Mouse (Mus musculus) myocyte (in vitro differentiated cells): ENCODE data around the gene Zfp46. TPM values are rescaled to one million over a fixed set of nuclear protein-coding genes. Genes with fewer than 3 reads are reported as not detected.

Experiments
- H3K27me3 ChIP-seq: one replicate; pipeline ENCODE4 v1.6.1; 2011; ENCODE audit not compliant: control insufficient read depth, insufficient read depth, insufficient read length
- H3K36me3 ChIP-seq: one replicate; pipeline ENCODE4 v1.6.1; 2011; ENCODE audit not compliant: control insufficient read depth, insufficient read depth
- H3K4me2 ChIP-seq: one replicate; pipeline ENCODE4 v1.6.1; 2011; ENCODE audit warnings: low read depth, control low read depth
- H3K4me3 ChIP-seq: one replicate; pipeline ENCODE4 v1.5.1; 2011; ENCODE audit warnings: mild to moderate bottlenecking, control low read depth, moderate library complexity
- H3K79me2 ChIP-seq: one replicate; pipeline ENCODE4 v1.6.1; 2011; ENCODE audit not compliant: control insufficient read depth, insufficient read depth
- H3ac ChIP-seq: one replicate; pipeline ENCODE4 v1.6.1; 2011; ENCODE audit not compliant: control insufficient read depth, insufficient read length
- CEBPB ChIP-seq: IDR thresholded peaks from 2 replicates; pipeline ENCODE4 v1.6.1; 2011; ENCODE audit warnings: mild to moderate bottlenecking, moderate library complexity; ENCODE audit not compliant: poor library complexity, insufficient read depth, severe bottlenecking
- E2F4 ChIP-seq: IDR thresholded peaks from one replicate; pipeline ENCODE4 v1.6.1; 2011; ENCODE audit warnings: mild to moderate bottlenecking, control low read depth, moderate library complexity; ENCODE audit not compliant: insufficient read depth
- MAX ChIP-seq: IDR thresholded peaks from one replicate; pipeline ENCODE4 v1.6.1; 2011; ENCODE audit warnings: low read depth, mild to moderate bottlenecking, control low read depth
- MYOD1 ChIP-seq, 3 experiments: IDR thresholded peaks; one replicate each; pipeline ENCODE4 v1.6.1; 2011; ENCODE audit warnings: control low read depth in 2 of 3, low read depth in 2 of 3, mild to moderate bottlenecking in 2 of 3, moderate library complexity in 1 of 3; ENCODE audit not compliant: insufficient read length in 2 of 3, control insufficient read depth in 1 of 3
- MYOG ChIP-seq, 3 experiments: IDR thresholded peaks; one replicate each; pipeline ENCODE4 v1.6.1; 2011; ENCODE audit warnings: control low read depth in 2 of 3, low read depth in 2 of 3, mild to moderate bottlenecking in 2 of 3; ENCODE audit not compliant: insufficient read length in 2 of 3, control insufficient read depth in 1 of 3, insufficient read depth in 1 of 3
- POLR2A ChIP-seq: IDR thresholded peaks from one replicate; pipeline ENCODE4 v1.6.1; 2011; ENCODE audit warnings: low read depth, mild to moderate bottlenecking, control low read depth, moderate library complexity; ENCODE audit not compliant: insufficient read length
- POLR2AphosphoS2 ChIP-seq: IDR thresholded peaks from one replicate; pipeline ENCODE4 v1.6.1; 2011; ENCODE audit warnings: low read depth, control low read depth; ENCODE audit not compliant: insufficient read length
- REST ChIP-seq: IDR thresholded peaks from one replicate; pipeline ENCODE4 v1.6.1; 2011; ENCODE audit warnings: mild to moderate bottlenecking, control low read depth, moderate library complexity; ENCODE audit not compliant: insufficient read depth, insufficient read length
- SRF ChIP-seq: IDR thresholded peaks from one replicate; pipeline ENCODE4 v1.6.1; 2011; ENCODE audit warnings: low read depth; ENCODE audit not compliant: control insufficient read depth, insufficient read length
- TCF12 ChIP-seq: IDR thresholded peaks from one replicate; pipeline ENCODE4 v1.6.1; 2011; ENCODE audit warnings: mild to moderate bottlenecking, control low read depth; ENCODE audit not compliant: poor library complexity, insufficient read depth, severe bottlenecking
- TCF3 ChIP-seq: IDR thresholded peaks from one replicate; pipeline ENCODE4 v1.6.1; 2011; ENCODE audit warnings: low read depth, control low read depth; ENCODE audit not compliant: insufficient read length
- USF1 ChIP-seq: IDR thresholded peaks from one replicate; pipeline ENCODE4 v1.6.1; 2011; ENCODE audit warnings: low read depth, mild to moderate bottlenecking, control low read depth, moderate library complexity
- polyA plus RNA-seq: library from polyadenylated mRNA; unstranded; fragments of >200 nt; fragmentation: generic; extraction: Trizol; gene quantifications from one replicate; pipeline ENCODE4 v1.2.1, GENCODE M21; 2012; ENCODE audit warnings: missing spikeins

Zfp46 gene
- polyA plus RNA-seq, 1 experiment: 9.4 TPM

- Histone ChIP-seq H3K4me2 (no peak overlapping the region), H3K27me3 (peaks cover 14% of the 10 kb centered on the region), H3K4me3 (no peak overlapping the region), H3K79me2 (peaks cover 4% of the 10 kb centered on the region), H3K36me3 (no peaks in the 10 kb centered on the region), H3ac (no peak overlapping the region)
- TF ChIP-seq TCF12: no peak
- TF ChIP-seq E2F4: no peak
- no peak for TF ChIP-seq MAX
- no peak for TF ChIP-seq POLR2A
- no peak for TF ChIP-seq POLR2AphosphoS2
- TF ChIP-seq CEBPB: no peak
- no peak for TF ChIP-seq TCF3
- no peak for TF ChIP-seq SRF
- TF ChIP-seq MYOG (IDR thresholded peaks at IDR 0.05; ENCODE audit: control insufficient read depth in 1 of 3, insufficient read depth in 1 of 3, insufficient read length in 2 of 3, low read depth in 2 of 3): no peak
- TF ChIP-seq REST: no peak
- TF ChIP-seq MYOD1 (IDR thresholded peaks at IDR 0.05; ENCODE audit: control insufficient read depth in 1 of 3, insufficient read length in 2 of 3, low read depth in 2 of 3): no peak
- no peak for TF ChIP-seq USF1
Measured at GRCm38 (mm10) chr4:136281611-136282010, 2.9 kb upstream of the Zfp46 start.

GRCm38 (mm10) chr4:136282621-136283480 lies 1.6 kb upstream of the Zfp46 start:
- H3K4me2 ChIP-seq: no peak overlapping the region
- peaks cover 4% of the 10 kb centered on the region for H3K27me3 ChIP-seq
- H3K4me3 ChIP-seq: no peak overlapping the region
- peaks cover 1% of the 10 kb centered on the region for H3K36me3 ChIP-seq
- H3K79me2 ChIP-seq: peaks cover 17% of the 10 kb centered on the region
- H3ac ChIP-seq: no peak overlapping the region
- TF ChIP-seq CEBPB: no peak
- no peak for TF ChIP-seq E2F4
- TF ChIP-seq MYOG (IDR thresholded peaks at IDR 0.05; ENCODE audit: control insufficient read depth in 1 of 3, insufficient read depth in 1 of 3, insufficient read length in 2 of 3, low read depth in 2 of 3): no peak
- TF ChIP-seq TCF12: no peak
- TF ChIP-seq MAX: no peak
- no peak for TF ChIP-seq TCF3
- no peak for TF ChIP-seq REST
- TF ChIP-seq USF1: no peak
- TF ChIP-seq POLR2A: no peak
- TF ChIP-seq MYOD1 (IDR thresholded peaks at IDR 0.05; ENCODE audit: control insufficient read depth in 1 of 3, insufficient read length in 2 of 3, low read depth in 2 of 3): no peak
- no peak for TF ChIP-seq POLR2AphosphoS2
- TF ChIP-seq SRF: no peak

GRCm38 (mm10) chr4:136283783-136284182 lies 700 bp upstream of the Zfp46 start:
- Histone ChIP-seq H3K4me3 (no peak overlapping the region), H3K36me3 (peaks cover 9% of the 10 kb centered on the region), H3K27me3 (peaks cover 4% of the 10 kb centered on the region), H3ac (no peak overlapping the region), H3K79me2 (peaks cover 17% of the 10 kb centered on the region), H3K4me2 (peak overlapping the region; percentile 80)
- TF ChIP-seq TCF12: no peak
- no peak for TF ChIP-seq MYOD1 (IDR thresholded peaks at IDR 0.05; ENCODE audit: control insufficient read depth in 1 of 3, insufficient read length in 2 of 3, low read depth in 2 of 3)

- H3ac ChIP-seq: peak overlapping the region; percentile 75
- H3K4me2 ChIP-seq: peak overlapping the region; percentile 80
- TF ChIP-seq E2F4: no peak
- no peak for TF ChIP-seq POLR2A
- no peak for TF ChIP-seq POLR2AphosphoS2
- TF ChIP-seq MAX: no peak
- no peak for TF ChIP-seq SRF
- no peak for TF ChIP-seq CEBPB
- TF ChIP-seq USF1: no peak
- no peak for TF ChIP-seq MYOD1 (IDR thresholded peaks at IDR 0.05; ENCODE audit: control insufficient read depth in 1 of 3, insufficient read length in 2 of 3, low read depth in 2 of 3)
- no peak for TF ChIP-seq MYOG (IDR thresholded peaks at IDR 0.05; ENCODE audit: control insufficient read depth in 1 of 3, insufficient read depth in 1 of 3, insufficient read length in 2 of 3, low read depth in 2 of 3)
- H3K27me3 ChIP-seq: no peaks in the 10 kb centered on the region
- peak overlapping the region; percentile 93 for H3K4me3 ChIP-seq
- H3K36me3 ChIP-seq: peaks cover 16% of the 10 kb centered on the region
- peaks cover 17% of the 10 kb centered on the region for H3K79me2 ChIP-seq
Measured at GRCm38 (mm10) chr4:136284891-136285290, 408 bp downstream of the Zfp46 start.

- Histone ChIP-seq H3K79me2 (peaks cover 17% of the 10 kb centered on the region), H3K4me2 (peak overlapping the region; percentile 98), H3K36me3 (peaks cover 17% of the 10 kb centered on the region), H3K4me3 (peak overlapping the region; percentile 93), H3ac (peak overlapping the region; percentile 75), H3K27me3 (no peaks in the 10 kb centered on the region)
- peak; percentile 14 for TF ChIP-seq REST
- no peak for TF ChIP-seq E2F4
- peak; percentile 64 for TF ChIP-seq POLR2A
Measured at GRCm38 (mm10) chr4:136285348-136285810, 896 bp downstream of the Zfp46 start.
